Mouse (Mus musculus): Measurements from ENCODE around the gene Olfr547.
"Not testable (repeated sequence)": the region's sequence is repeated elsewhere in the genome, so short reads cannot be mapped to it uniquely, and the experiment has no call there.

- TF ChIP-seq POLR2A, CTCF (IDR thresholded peaks at IDR 0.05; ENCODE audit: extremely low read depth, insufficient read depth, low read length): not testable (repeated sequence)
Observed at GRCm38 (mm10) chr7:102494416-102494815, 40.1 kb upstream of the Olfr547 start.

Data from cortical plate, adult 2 months (tissue).